Mouse (Mus musculus) CH12.LX (cell line): ENCODE data around the gene Sertad3. TPM values are rescaled to one million over a fixed set of nuclear protein-coding genes. Genes with fewer than 3 reads are reported as not detected.
A peak's percentile ranks its signal among the peaks of the same experiment; 100 is the strongest.

Experiments used
- DNase-seq: peaks from one replicate; pipeline ENCODE4 v3.0.0-alpha.2; 2013; ENCODE audit errors: extremely low read depth
- H3K27ac ChIP-seq: 2 replicates; pipeline ENCODE4 v1.5.1; 2012; ENCODE audit warnings: low read depth, mild to moderate bottlenecking, control low read depth, moderate library complexity; ENCODE audit not compliant: insufficient read depth
- H3K27me3 ChIP-seq: replicated peaks from 2 replicates; pipeline ENCODE3; 2012; ENCODE audit warnings: inconsistent platforms
- H3K36me3 ChIP-seq, 2 experiments: replicated peaks in 1 of 2; 2 replicates each; pipeline versions ENCODE3 to v1.6.1; 2012; ENCODE audit warnings: inconsistent platforms in 1 of 2, low read length in 1 of 2, mild to moderate bottlenecking in 1 of 2, mixed read lengths in 1 of 2, moderate library complexity in 1 of 2; ENCODE audit not compliant: control insufficient read depth in 1 of 2, insufficient read depth in 1 of 2
- H3K4me1 ChIP-seq, 2 experiments: 2 replicates each; pipeline ENCODE4 v1.6.1; 2012; ENCODE audit warnings: inconsistent platforms in 1 of 2, moderate library complexity in 1 of 2; ENCODE audit not compliant: insufficient read depth in 2 of 2, control insufficient read depth in 1 of 2
- H3K4me2 ChIP-seq: 2 replicates; pipeline ENCODE4 v1.6.1; 2012; ENCODE audit warnings: low read depth, mild to moderate bottlenecking, control low read depth; ENCODE audit not compliant: poor library complexity, insufficient read depth, severe bottlenecking
- H3K4me3 ChIP-seq, 3 experiments: fragments of 150-350 bp in 1 of 3; sonication (generic) in 1 of 3; replicated peaks in 1 of 3; 2 replicates each; pipeline versions ENCODE3 to v1.5.1; 2011 to 2012; ENCODE audit warnings: low read depth in 2 of 3, low read length in 2 of 3, mild to moderate bottlenecking in 2 of 3, moderate library complexity in 2 of 3, control low read depth in 1 of 3, improper control_type of control experiment in 1 of 3, inconsistent platforms in 1 of 3, mixed read lengths in 1 of 3; ENCODE audit not compliant: poor library complexity in 1 of 3
- H3K79me2 ChIP-seq: replicated peaks from 2 replicates; pipeline ENCODE4 v1.6.1; 2012; ENCODE audit warnings: mild to moderate bottlenecking, moderate library complexity; ENCODE audit not compliant: control insufficient read depth, poor library complexity, insufficient read depth, severe bottlenecking; ENCODE audit errors: extremely low read depth
- H3K9ac ChIP-seq: 2 replicates; pipeline ENCODE4 v1.6.1; 2012; ENCODE audit warnings: low read depth, mild to moderate bottlenecking, control low read depth, moderate library complexity; ENCODE audit not compliant: insufficient read depth
- H3K9me3 ChIP-seq: replicated peaks from 2 replicates; pipeline ENCODE3; 2012; ENCODE audit warnings: low read length, inconsistent platforms, mixed read lengths
- CHD2 ChIP-seq: IDR thresholded peaks from 2 replicates; pipeline ENCODE4 v1.6.1; 2011; ENCODE audit warnings: low read length, improper control_type of control experiment
- CTCF ChIP-seq, 2 experiments: IDR thresholded peaks in 1 of 2; conservative IDR thresholded peaks in 1 of 2; 2 replicates each; pipeline ENCODE4 v1.5.1; 2011 to 2012; ENCODE audit warnings: low read depth in 2 of 2, low read length in 2 of 2, improper control_type of control experiment in 1 of 2, inconsistent platforms in 1 of 2, mild to moderate bottlenecking in 1 of 2, moderate library complexity in 1 of 2
- EP300 ChIP-seq: IDR thresholded peaks from 2 replicates; pipeline ENCODE4 v1.6.1; 2011; ENCODE audit warnings: low read length, improper control_type of control experiment
- ETS1 ChIP-seq: conservative IDR thresholded peaks from 2 replicates; pipeline ENCODE4 v1.6.1; 2012; ENCODE audit warnings: low read depth, mild to moderate bottlenecking, inconsistent platforms, low read length, improper control_type of control experiment, moderate library complexity
- GABPA ChIP-seq: IDR thresholded peaks from 2 replicates; pipeline ENCODE4 v1.6.1; 2012; ENCODE audit warnings: low read depth, low read length, improper control_type of control experiment, inconsistent platforms; ENCODE audit not compliant: insufficient replicate concordance
- HCFC1 ChIP-seq: IDR thresholded peaks from 2 replicates; pipeline ENCODE4 v1.6.1; 2012; ENCODE audit warnings: low read depth, mild to moderate bottlenecking, inconsistent platforms, low read length, improper control_type of control experiment
- JUN ChIP-seq: IDR thresholded peaks from 2 replicates; pipeline ENCODE4 v1.6.1; 2011; ENCODE audit warnings: low read depth, mild to moderate bottlenecking, low read length, improper control_type of control experiment, moderate library complexity; ENCODE audit not compliant: insufficient read depth
- JUND ChIP-seq: conservative IDR thresholded peaks from 2 replicates; pipeline ENCODE4 v1.6.1; 2011; ENCODE audit warnings: low read depth, low read length, improper control_type of control experiment
- KAT2A ChIP-seq: IDR thresholded peaks from 2 replicates; pipeline ENCODE4 v1.6.1; 2012; ENCODE audit warnings: low read length, improper control_type of control experiment, inconsistent platforms; ENCODE audit not compliant: insufficient replicate concordance
- MAZ ChIP-seq: IDR thresholded peaks from 2 replicates; pipeline ENCODE4 v1.6.1; 2012; ENCODE audit warnings: low read depth, mild to moderate bottlenecking, inconsistent platforms, low read length, improper control_type of control experiment, moderate library complexity
- MYC ChIP-seq: IDR thresholded peaks from 2 replicates; pipeline ENCODE4 v1.6.1; 2011; ENCODE audit warnings: low read depth, mild to moderate bottlenecking, improper control_type of control experiment, low read length
- NELFE ChIP-seq: IDR thresholded peaks from 2 replicates; pipeline ENCODE4 v1.6.1; 2011; ENCODE audit warnings: low read depth, low read length, improper control_type of control experiment
- NRF1 ChIP-seq: IDR thresholded peaks from 2 replicates; pipeline ENCODE4 v1.6.1; 2014; ENCODE audit warnings: low read depth, mild to moderate bottlenecking, inconsistent platforms, low read length, improper control_type of control experiment, moderate library complexity
- PAX5 ChIP-seq: IDR thresholded peaks from 2 replicates; pipeline ENCODE4 v1.6.1; 2012; ENCODE audit warnings: low read length, inconsistent platforms, mixed read lengths
- POLR2A ChIP-seq: IDR thresholded peaks from 2 replicates; pipeline ENCODE4 v1.6.1; 2011; ENCODE audit warnings: low read depth, mild to moderate bottlenecking, improper control_type of control experiment, low read length
- POLR2AphosphoS2 ChIP-seq: IDR thresholded peaks from 2 replicates; pipeline ENCODE4 v1.6.1; 2011; ENCODE audit warnings: low read depth, low read length, improper control_type of control experiment
- RCOR1 ChIP-seq: conservative IDR thresholded peaks from 2 replicates; pipeline ENCODE4 v1.6.1; 2012; ENCODE audit warnings: low read depth, mild to moderate bottlenecking, inconsistent platforms, low read length, improper control_type of control experiment
- SMC3 ChIP-seq: IDR thresholded peaks from 2 replicates; pipeline ENCODE4 v1.6.1; 2011; ENCODE audit warnings: low read depth, low read length, improper control_type of control experiment
- USF2 ChIP-seq: conservative IDR thresholded peaks from 2 replicates; pipeline ENCODE4 v1.6.1; 2011; ENCODE audit warnings: low read depth, low read length, improper control_type of control experiment
- dilution Hi-C: fragments of 300-500 bp; cut with MboI; formaldehyde crosslinking; loops from 2 replicates; pipeline ENCODE4 v1.14.3; 2020; ENCODE audit warnings: low sequenced_read_pairs; ENCODE audit not compliant: extremely low pct_unique_long_range_greater_than_20kb, extremely low pct_ligation_motif_present
- in situ Hi-C: fragments of 300-500 bp; cut with MboI; formaldehyde crosslinking; loops from 3 replicates; pipeline ENCODE4 v1.14.3; 2019; ENCODE audit warnings: low sequenced_read_pairs, low pct_ligation_motif_present, low pct_unique_long_range_greater_than_20kb, mixed read lengths
- polyA plus RNA-seq: library from polyadenylated mRNA; unstranded; fragments of >175 nt; gene quantifications from 2 replicates; pipeline ENCODE4 v1.2.1, GENCODE M21; 2012; ENCODE audit warnings: low read depth; ENCODE audit not compliant: insufficient read length
- total RNA-seq, 2 experiments: library from RNA; depleted of rRNA; stranded (reverse); fragments of 300-350 nt in 1 of 2; fragments of >200 nt in 1 of 2; gene quantifications; 2 replicates each; pipeline ENCODE4 v1.2.3; 2012 to 2014

Sertad3 gene
- total and polyA plus RNA-seq, 3 experiments = 2.7 to 3.9 (median 2.8) TPM

DNA sequence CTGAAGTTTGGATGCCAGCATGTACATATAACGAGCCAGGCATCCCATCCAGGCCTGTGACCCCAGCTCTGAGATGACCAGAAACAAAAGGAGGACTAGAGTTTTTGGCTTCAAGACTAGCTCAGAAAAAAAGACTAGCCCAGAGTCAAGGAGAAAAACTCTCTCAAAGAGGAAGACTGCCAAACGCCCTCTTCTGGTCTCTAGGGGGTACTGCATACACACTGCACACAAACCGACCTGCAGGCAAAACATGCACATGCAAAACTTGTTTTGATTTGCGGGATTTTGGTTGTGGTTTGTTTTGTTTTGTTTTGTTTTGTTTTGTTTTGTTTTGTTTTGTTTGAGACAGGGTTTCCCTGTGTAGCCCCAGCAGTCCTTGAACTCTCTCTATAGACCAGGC, 33.6 kb upstream of the Sertad3 start:
- Histone ChIP-seq H3K4me2 (no peak overlapping the region), H3K27me3 (peaks cover 41% of the 10 kb centered on the region), H3K36me3 (no peaks in the 10 kb centered on the region), H3K79me2 (no peaks in the 10 kb centered on the region), H3K9me3 (peaks cover 12% of the 10 kb centered on the region), H3K27ac (no peak overlapping the region), H3K4me1 (no peaks in the 10 kb centered on the region), H3K9ac (no peak overlapping the region)
- no peak for DNase-seq
- in situ Hi-C loops = no loop called here
- TF ChIP-seq SMC3 (no peak), CTCF (conservative IDR thresholded peaks at IDR 0.05 in 1 of 2, IDR thresholded peaks at IDR 0.05 in 1 of 2; ENCODE audit: low read depth in 2 of 2, low read length in 2 of 2) (peak; percentile 32 to 38; a peak in 2 of 4 replicates)
- TF ChIP-seq, all 38 proteins: peak for 1
- no peak overlapping the region for H3K4me3 ChIP-seq
- dilution Hi-C loops = no loop called here

GRCm38 (mm10) chr7:27446051-27446450, 27.5 kb upstream of the Sertad3 start:
- no peak overlapping the region for H3K27ac ChIP-seq
- dilution Hi-C loops (no loop called here), in situ Hi-C loops (no loop called here)
- peaks cover 2% of the 10 kb centered on the region for H3K9me3 ChIP-seq
- H3K4me1 ChIP-seq = peaks cover 10 to 27% of the 10 kb centered on the region in 2 experiments
- H3K27me3 ChIP-seq = peaks cover 46% of the 10 kb centered on the region
- no peaks in the 10 kb centered on the region for H3K36me3 ChIP-seq
- no peaks in the 10 kb centered on the region for H3K79me2 ChIP-seq
- TF ChIP-seq CHD2 (no peak), MYC (no peak), RCOR1 (no peak), JUN (no peak), KAT2A (no peak), HCFC1 (no peak), JUND (no peak), USF2 (no peak), GABPA (no peak), PAX5 (no peak), NELFE (no peak), CTCF (conservative IDR thresholded peaks at IDR 0.05 in 1 of 2, IDR thresholded peaks at IDR 0.05 in 1 of 2; ENCODE audit: low read depth in 2 of 2, low read length in 2 of 2) (no peak), EP300 (no peak), ETS1 (no peak), MAZ (no peak), POLR2AphosphoS2 (no peak), POLR2A (no peak), NRF1 (no peak)
- DNase-seq = no peak
- no peak overlapping the region for H3K4me3 ChIP-seq
- peak overlapping the region; percentile 68 for H3K4me2 ChIP-seq
- H3K9ac ChIP-seq = no peak overlapping the region
